Mouse (Mus musculus) heart, embryonic 16.5 days (tissue): ENCODE data around the gene Polrmt. TPM values are rescaled to one million over a fixed set of nuclear protein-coding genes. Genes with fewer than 3 reads are reported as not detected.
"Not testable (repeated sequence)": the region's sequence is repeated elsewhere in the genome, so short reads cannot be mapped to it uniquely, and the experiment has no call there.

Experiments used
- ATAC-seq: fragments of 200-750 bp; cut with Nextera tagmentation; replicated peaks from 2 replicates; pipeline ENCODE4 v1.8.0; 2017; ENCODE audit warnings: moderate number of reproducible peaks; ENCODE audit not compliant: insufficient read depth, low FRiP score; ENCODE audit errors: extremely low read depth
- H3K27ac ChIP-seq: fragments of 300-500 bp; sonication (generic); 2 replicates; pipeline ENCODE4 v1.5.1; 2014; ENCODE audit warnings: mild to moderate bottlenecking, low read length, control low read depth, moderate library complexity
- H3K27me3 ChIP-seq: fragments of 300-500 bp; sonication (generic); 2 replicates; pipeline ENCODE4 v1.6.1; 2014; ENCODE audit warnings: low read length, mixed read lengths; ENCODE audit not compliant: control insufficient read depth, insufficient read depth
- H3K36me3 ChIP-seq: fragments of 300-500 bp; sonication (generic); 2 replicates; pipeline ENCODE4 v1.6.1; 2014; ENCODE audit not compliant: control insufficient read depth, insufficient read depth
- H3K4me1 ChIP-seq: fragments of 300-500 bp; sonication (generic); 2 replicates; pipeline ENCODE4 v1.6.1; 2014; ENCODE audit warnings: low read length, mixed read lengths; ENCODE audit not compliant: control insufficient read depth, insufficient read depth
- H3K4me2 ChIP-seq: fragments of 300-500 bp; sonication (generic); 2 replicates; pipeline ENCODE4 v1.6.1; 2014; ENCODE audit warnings: low read depth, mild to moderate bottlenecking, control low read depth, low read length
- H3K4me3 ChIP-seq: fragments of 300-500 bp; sonication (generic); 2 replicates; pipeline ENCODE4 v1.5.1; 2014; ENCODE audit warnings: mild to moderate bottlenecking, control low read depth, low read length
- H3K9ac ChIP-seq: fragments of 300-500 bp; sonication (generic); 2 replicates; pipeline ENCODE4 v1.6.1; 2014; ENCODE audit warnings: low read length, control low read depth
- H3K9me3 ChIP-seq: fragments of 300-500 bp; sonication (generic); replicated peaks from 2 replicates; pipeline ENCODE4 v1.6.1; 2016; ENCODE audit warnings: low read length; ENCODE audit not compliant: control insufficient read depth
- WGBS: fragments of 180-500 bp; shearing (Covaris S2); extraction: QIAGEN DNeasy Blood & Tissue Kit; methylation state at CpG from one replicate; pipeline ENCODE4 v1.1.7; 2014; 5-methylcytosine and 5-hydroxymethylcytosine counted together
- polyA plus RNA-seq: library from polyadenylated mRNA; unstranded; fragments of >200 nt; fragmentation: Nextera tagmentation; extraction: Ambion mirVana; gene quantifications from 2 replicates; pipeline ENCODE4 v1.2.1, GENCODE M21; 2015

The Polrmt gene
- polyA plus RNA-seq, 1 experiment from 2014 or later: 36.3 TPM

DNA sequence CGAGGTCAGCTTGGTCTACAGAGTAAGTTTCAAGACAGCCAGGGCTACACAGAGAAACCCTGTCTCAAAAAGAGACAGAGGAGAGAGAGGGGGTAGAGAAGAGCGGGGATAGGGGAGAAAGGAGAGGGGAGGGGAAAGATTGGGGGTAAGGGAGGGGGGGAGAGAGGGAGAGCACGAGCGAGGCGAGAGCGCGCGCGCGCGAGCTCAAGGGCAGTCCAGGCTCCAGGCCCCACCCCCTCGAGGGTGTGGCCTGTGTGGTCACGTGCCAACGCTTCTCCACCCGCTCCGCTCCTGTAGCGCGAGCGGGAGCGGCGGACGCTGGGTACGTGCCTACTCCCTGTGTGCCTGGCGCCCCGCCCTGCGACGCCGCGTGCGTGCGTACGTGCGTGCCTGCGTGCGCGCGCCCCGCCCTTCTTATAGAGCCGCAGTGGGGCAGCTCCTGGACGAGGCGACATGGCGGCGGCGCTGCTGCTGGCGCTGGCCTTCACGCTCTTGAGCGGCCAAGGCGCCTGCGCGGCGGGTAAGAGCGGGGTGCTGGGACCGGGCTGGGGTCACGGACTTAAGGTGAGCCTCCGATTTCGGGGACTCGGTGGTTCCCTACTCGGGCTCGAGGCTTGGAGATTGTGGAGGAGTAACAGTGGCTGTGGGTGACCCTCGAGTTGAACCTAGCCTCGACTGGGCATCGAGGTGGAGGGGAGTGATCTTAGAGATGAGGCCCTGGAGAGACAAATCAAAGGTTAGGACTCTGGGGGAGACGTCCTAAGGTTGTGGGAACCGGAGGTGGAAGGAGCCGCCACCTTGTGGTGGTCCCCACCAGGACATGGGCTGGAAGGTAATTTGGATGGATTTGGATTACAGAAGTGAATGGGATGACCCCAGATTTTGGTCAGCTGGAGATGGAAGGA is 42.1 kb downstream of the Polrmt start, which contains the start of gene Bsg:
Bsg (plus strand) TSS at position 427 of the 905 bp plus-strand sequence.
- H3K9ac ChIP-seq: peak within 1 kb of the TSS; percentile 98
- under 1% methylated on average over 63 of the region's 65 CpGs for WGBS
- H3K27me3 ChIP-seq: no peaks in the 10 kb centered on the region
- peaks cover 3% of the 10 kb centered on the region for H3K36me3 ChIP-seq
- no peaks in the 10 kb centered on the region for H3K9me3 ChIP-seq
- H3K4me2 ChIP-seq: peak within 1 kb of the TSS; percentile 97
- H3K4me3 ChIP-seq: peak within 1 kb of the TSS; percentile 92
- peak; percentile 94 for ATAC-seq
- peaks cover 55% of the 10 kb centered on the region for H3K4me1 ChIP-seq
- H3K27ac ChIP-seq: peak within 1 kb of the TSS; percentile 91

DNA sequence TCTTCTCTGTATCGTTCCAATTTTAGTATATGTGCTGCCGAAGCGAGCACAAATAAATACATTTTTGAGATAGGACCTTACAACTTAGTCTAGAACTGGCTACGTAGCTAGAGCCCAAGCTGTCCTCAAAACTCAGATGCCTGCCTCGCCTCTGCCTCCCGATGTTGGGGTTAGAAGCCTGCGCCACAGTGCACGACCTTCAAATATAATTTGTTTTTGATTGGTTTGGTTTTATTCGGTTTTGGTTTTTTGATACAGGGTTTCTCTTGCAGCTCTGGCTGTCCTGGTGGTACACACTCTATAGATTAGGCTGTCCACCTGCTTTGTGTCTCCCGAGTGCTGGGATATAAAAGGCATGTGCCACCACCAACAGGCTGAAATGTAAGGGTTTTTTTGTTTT is 42.8 kb downstream of the Polrmt start:
- Histone ChIP-seq H3K27ac (peak overlapping the region; percentile 58), H3K9ac (peak overlapping the region; percentile 69), H3K9me3 (no peaks in the 10 kb centered on the region), H3K4me3 (no peak overlapping the region; the same call in 1 of the 2 replicates), H3K27me3 (no peaks in the 10 kb centered on the region), H3K4me2 (peak overlapping the region; percentile 66), H3K36me3 (peaks cover 3% of the 10 kb centered on the region; the same call in 1 of the 2 replicates), H3K4me1 (peaks cover 47% of the 10 kb centered on the region)
- no peak for ATAC-seq
- 76% methylated on average over 10 of the region's 10 CpGs for WGBS

DNA sequence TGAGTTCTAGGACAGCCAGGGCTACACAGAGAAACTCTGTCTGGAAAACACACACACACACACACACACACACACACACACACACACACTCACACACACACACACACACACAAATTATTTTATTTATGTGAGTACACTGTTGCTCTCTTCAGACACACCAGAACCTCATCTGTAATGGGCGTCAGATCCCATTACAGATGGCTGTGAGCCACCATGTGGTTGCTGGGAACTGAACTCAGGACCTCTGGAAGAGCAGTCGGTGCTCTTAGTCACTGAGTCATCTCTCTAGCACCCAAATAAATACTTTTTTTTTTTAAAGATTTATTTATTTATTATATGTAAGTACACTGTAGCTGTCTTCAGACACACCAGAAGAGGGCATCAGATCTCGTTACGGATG is 43.4 kb downstream of the Polrmt start:
- H3K9me3 ChIP-seq, H3K9ac ChIP-seq, ATAC-seq, H3K27ac ChIP-seq, H3K4me3 ChIP-seq, H3K4me2 ChIP-seq, H3K36me3 ChIP-seq, H3K27me3 ChIP-seq: not testable (repeated sequence)
- WGBS: 80% methylated on average over 3 of the region's 4 CpGs
- H3K4me1 ChIP-seq: peaks cover 42% of the 10 kb centered on the region

DNA sequence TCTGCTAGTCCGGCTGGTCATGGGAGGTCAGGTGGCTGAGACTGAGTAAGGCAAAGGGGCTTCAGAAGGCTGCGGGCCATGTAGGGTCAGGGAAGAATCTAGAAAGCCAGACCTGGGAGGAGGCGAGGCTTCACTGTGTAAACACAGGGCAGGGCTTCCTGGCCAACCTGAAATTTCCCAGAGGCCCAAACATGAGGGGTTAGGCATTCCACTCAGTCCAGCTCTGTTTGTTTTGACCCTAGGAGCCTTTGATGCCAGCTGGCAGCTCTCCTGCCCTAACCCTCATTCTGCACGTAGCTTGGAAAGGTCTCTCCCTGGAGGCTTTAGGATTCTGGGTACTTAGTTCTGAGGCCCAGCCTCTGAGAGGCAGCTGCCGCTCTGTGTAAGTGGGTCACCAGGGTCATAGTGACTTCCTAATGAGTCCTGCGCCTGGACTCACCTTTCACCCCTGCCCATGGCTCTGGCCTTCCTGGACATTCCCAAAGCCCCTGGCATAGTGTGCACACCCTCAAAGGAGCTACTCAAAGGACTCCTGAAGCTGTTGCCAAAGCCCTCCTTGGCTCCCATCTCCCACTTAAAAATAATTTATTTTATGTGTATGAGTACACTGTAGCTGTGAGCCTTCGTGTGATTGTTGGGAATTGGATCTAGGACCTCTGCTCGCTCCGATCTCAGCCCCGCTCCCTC is 44.8 kb downstream of the Polrmt start:
- no peaks in the 10 kb centered on the region for H3K9me3 ChIP-seq
- peak; percentile 8; the same call in 1 of the 2 replicates for ATAC-seq
- no peaks in the 10 kb centered on the region for H3K36me3 ChIP-seq
- no peaks in the 10 kb centered on the region for H3K27me3 ChIP-seq
- H3K27ac ChIP-seq: peak overlapping the region; percentile 80
- peaks cover 30% of the 10 kb centered on the region for H3K4me1 ChIP-seq
- peak overlapping the region; percentile 50 for H3K9ac ChIP-seq
- no peak overlapping the region for H3K4me2 ChIP-seq
- WGBS: 45% methylated on average over 10 of the region's 10 CpGs
- H3K4me3 ChIP-seq: no peak overlapping the region

DNA sequence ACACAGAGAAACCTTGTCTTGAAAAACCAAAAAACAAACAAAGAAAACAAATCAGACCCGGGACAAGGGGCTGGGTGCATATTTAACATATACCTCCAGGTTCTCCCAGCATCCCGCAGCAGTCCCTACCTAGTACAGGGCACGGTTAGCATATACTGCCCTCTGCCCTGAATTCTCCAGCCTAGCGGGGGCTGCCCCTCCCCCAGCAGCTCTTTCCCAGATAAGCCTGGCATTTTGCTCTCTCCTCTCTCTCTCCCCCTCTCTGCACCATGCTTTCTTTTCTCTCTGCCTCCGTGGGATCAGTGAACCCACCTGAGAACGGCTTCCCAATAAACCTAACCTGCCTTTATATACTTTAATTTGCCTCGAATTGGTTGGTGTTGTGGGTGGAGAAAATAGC is 45.7 kb downstream of the Polrmt start:
- Histone ChIP-seq H3K4me3 (no peak overlapping the region), H3K27me3 (no peaks in the 10 kb centered on the region), H3K4me1 (peaks cover 29% of the 10 kb centered on the region), H3K4me2 (peak overlapping the region; percentile 27; the same call in 1 of the 2 replicates), H3K9ac (peak overlapping the region; percentile 30; the same call in 1 of the 2 replicates), H3K36me3 (no peaks in the 10 kb centered on the region), H3K27ac (peak overlapping the region; percentile 80), H3K9me3 (no peaks in the 10 kb centered on the region)
- ATAC-seq: no peak
- WGBS: 28% methylated on average over 7 of the region's 7 CpGs

DNA sequence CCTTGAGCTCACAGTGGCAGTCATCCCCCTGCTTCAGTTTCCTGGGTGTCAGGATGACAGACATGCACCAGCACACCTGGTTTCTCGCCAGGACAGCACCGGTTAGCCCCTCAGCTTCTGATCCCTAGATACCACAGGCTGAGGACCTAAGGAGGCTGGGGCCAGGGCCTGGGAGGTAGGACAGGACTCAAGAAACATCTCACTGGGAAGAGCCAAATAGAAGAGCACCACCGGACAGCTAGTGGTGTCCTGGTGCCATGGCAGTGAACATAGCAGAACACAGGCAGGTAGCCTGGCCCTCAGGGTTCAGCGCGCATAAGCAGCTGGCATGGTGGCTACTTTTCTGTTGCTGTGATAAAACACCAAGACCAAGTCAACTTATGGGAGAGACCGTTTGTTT is 47.9 kb downstream of the Polrmt start:
- no peak overlapping the region for H3K4me2 ChIP-seq
- no peaks in the 10 kb centered on the region for H3K36me3 ChIP-seq
- no peaks in the 10 kb centered on the region for H3K27me3 ChIP-seq
- peaks cover 37% of the 10 kb centered on the region for H3K4me1 ChIP-seq
- H3K9ac ChIP-seq: no peak overlapping the region
- WGBS: 87% methylated on average over 6 of the region's 6 CpGs
- ATAC-seq: no peak
- no peak overlapping the region for H3K4me3 ChIP-seq
- H3K9me3 ChIP-seq: no peaks in the 10 kb centered on the region
- H3K27ac ChIP-seq: no peak overlapping the region

DNA sequence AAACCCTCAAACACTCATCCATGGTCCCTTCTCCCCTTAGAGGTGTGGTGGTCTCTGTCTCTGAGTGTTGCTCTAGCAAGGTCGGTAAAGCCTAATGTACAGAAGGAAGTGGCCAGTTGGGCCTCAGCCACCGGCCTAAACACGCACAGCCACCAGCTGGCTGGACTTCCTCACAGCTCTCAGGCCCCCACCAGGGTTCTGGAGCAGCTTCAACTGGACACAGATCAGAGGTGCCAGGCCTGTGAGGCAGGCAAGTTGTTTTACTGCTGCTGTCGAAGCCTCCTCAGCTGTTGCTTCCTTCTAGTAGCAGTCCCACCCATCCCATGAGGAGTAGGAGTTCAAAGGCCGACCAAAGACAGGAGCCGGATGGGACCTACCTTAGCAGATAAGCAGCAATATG is 48.5 kb downstream of the Polrmt start:
- Histone ChIP-seq H3K4me2 (no peak overlapping the region), H3K9me3 (no peaks in the 10 kb centered on the region), H3K36me3 (no peaks in the 10 kb centered on the region), H3K27ac (no peak overlapping the region), H3K4me3 (no peak overlapping the region), H3K9ac (no peak overlapping the region), H3K27me3 (no peaks in the 10 kb centered on the region), H3K4me1 (peaks cover 37% of the 10 kb centered on the region)
- no peak for ATAC-seq
- WGBS: 69% methylated on average over 6 of the region's 6 CpGs

DNA sequence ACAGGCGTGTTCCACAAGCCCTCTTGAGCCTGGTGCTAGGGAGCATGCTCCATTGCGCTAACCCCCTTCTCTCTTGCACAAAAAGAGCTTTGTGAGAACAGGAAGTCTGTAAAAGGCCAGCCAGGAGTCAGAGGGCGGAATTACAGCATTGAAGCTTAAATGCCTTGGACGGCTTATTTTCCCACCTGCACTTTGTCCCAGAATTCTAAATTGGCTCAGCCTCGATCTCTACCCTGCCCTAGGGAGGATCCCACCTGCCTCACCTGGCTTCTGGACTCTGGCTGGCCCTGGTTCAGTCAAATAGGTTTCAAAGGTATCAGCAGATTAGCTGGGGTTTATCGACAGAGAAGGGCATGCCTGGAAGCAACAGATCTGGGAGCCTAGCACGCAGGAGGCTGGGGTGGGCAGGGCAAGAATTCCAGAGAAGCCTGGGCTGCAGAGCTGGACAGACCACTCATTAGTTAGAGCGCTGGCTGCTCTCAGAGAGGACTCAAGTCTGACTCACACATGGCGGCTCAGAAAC is 50.2 kb downstream of the Polrmt start:
- Histone ChIP-seq H3K4me1 (peaks cover 28% of the 10 kb centered on the region), H3K9ac (peak overlapping the region; percentile 22; the same call in 1 of the 2 replicates)

More for the DNA sequence above, 50.2 kb downstream of the Polrmt start:
- no peaks in the 10 kb centered on the region for H3K36me3 ChIP-seq
- H3K4me2 ChIP-seq: peak overlapping the region; percentile 13; the same call in 1 of the 2 replicates
- ATAC-seq: peak; percentile 24; the same call in 1 of the 2 replicates
- H3K9me3 ChIP-seq: no peaks in the 10 kb centered on the region; the same call in 1 of the 2 replicates
- H3K27me3 ChIP-seq: no peaks in the 10 kb centered on the region
- WGBS: 39% methylated on average over 9 of the region's 9 CpGs
- peak overlapping the region; percentile 84 for H3K27ac ChIP-seq
- H3K4me3 ChIP-seq: no peak overlapping the region
